Mouse (Mus musculus) forebrain, embryonic 11.5 days (tissue): ENCODE results near the gene Opn4. TPM values are rescaled to one million over a fixed set of nuclear protein-coding genes. Genes with fewer than 3 reads are reported as not detected.

Source experiments
- ATAC-seq: fragments of 200-750 bp; cut with Nextera tagmentation; replicated peaks from 2 replicates; pipeline ENCODE4 v1.8.0; 2017; ENCODE audit warnings: moderate TSS enrichment; ENCODE audit not compliant: low FRiP score
- DNase-seq: peaks from one replicate; pipeline ENCODE4 v3.0.0-alpha.2; 2017; ENCODE audit warnings: low spot score
- H3K27ac ChIP-seq: fragments of 300-500 bp; sonication (generic); 2 replicates; pipeline ENCODE4 v1.5.1; 2014; ENCODE audit warnings: low read depth, low read length
- H3K27me3 ChIP-seq: fragments of 300-500 bp; sonication (generic); 2 replicates; pipeline ENCODE4 v1.6.1; 2014; ENCODE audit warnings: mild to moderate bottlenecking, low read length, mixed read lengths; ENCODE audit not compliant: control insufficient read depth, insufficient read depth
- H3K36me3 ChIP-seq: fragments of 300-500 bp; sonication (generic); 2 replicates; pipeline ENCODE4 v1.6.1; 2014; ENCODE audit warnings: mild to moderate bottlenecking, low read length, moderate library complexity, mixed read lengths; ENCODE audit not compliant: control insufficient read depth, insufficient read depth
- H3K4me1 ChIP-seq: fragments of 300-500 bp; sonication (generic); replicated peaks from 2 replicates; pipeline ENCODE4 v1.6.1; 2014; ENCODE audit warnings: low read length, mixed read lengths; ENCODE audit not compliant: control insufficient read depth, insufficient read depth
- H3K4me2 ChIP-seq: fragments of 300-500 bp; sonication (generic); 2 replicates; pipeline ENCODE4 v1.6.1; 2014; ENCODE audit warnings: low read depth, mild to moderate bottlenecking, low read length, moderate library complexity, mixed read lengths; ENCODE audit not compliant: severe bottlenecking
- H3K4me3 ChIP-seq: fragments of 300-500 bp; sonication (generic); 2 replicates; pipeline ENCODE4 v1.5.1; 2014; ENCODE audit warnings: low read depth, low read length
- H3K9ac ChIP-seq: fragments of 300-500 bp; sonication (generic); 2 replicates; pipeline ENCODE4 v1.6.1; 2014; ENCODE audit warnings: low read length
- H3K9me3 ChIP-seq: fragments of 300-500 bp; sonication (generic); 2 replicates; pipeline ENCODE4 v1.6.1; 2016; ENCODE audit warnings: low read length, mixed read lengths; ENCODE audit not compliant: control insufficient read depth
- WGBS: fragments of 180-500 bp; shearing (Covaris S2); extraction: QIAGEN DNeasy Blood & Tissue Kit; methylation state at CpG from one replicate; pipeline ENCODE4 v1.1.7; 2014; 5-methylcytosine and 5-hydroxymethylcytosine counted together
- polyA plus RNA-seq: library from polyadenylated mRNA; unstranded; fragments of >200 nt; fragmentation: Nextera tagmentation; extraction: Ambion mirVana; gene quantifications from 2 replicates; pipeline ENCODE4 v1.2.1, GENCODE M21; 2014

Gene Opn4
- polyA plus RNA-seq, 1 experiment from 2014 or later = 0.12 TPM

DNA sequence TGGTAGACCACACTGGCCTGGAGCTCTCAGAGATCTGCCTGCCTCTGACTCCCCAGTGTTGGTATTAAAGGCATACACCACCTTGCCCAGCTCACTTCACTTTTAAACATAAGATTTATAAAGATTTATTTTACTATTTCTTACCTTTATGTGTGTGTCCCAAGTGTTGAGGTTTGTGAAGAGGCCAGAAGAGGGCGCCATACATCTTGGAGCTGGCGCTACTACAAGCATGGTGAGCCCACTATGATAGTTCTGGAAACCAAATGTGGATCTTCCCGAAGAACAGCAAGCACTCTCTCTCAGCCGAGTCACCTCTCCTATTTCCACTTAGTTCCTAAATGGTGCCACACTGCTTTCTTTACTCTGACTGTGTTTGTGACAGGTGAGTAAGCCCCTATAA is 12.3 kb upstream of the Opn4 start:
- Histone ChIP-seq H3K9ac (no peak overlapping the region), H3K4me1 (peaks cover 3% of the 10 kb centered on the region), H3K4me2 (no peak overlapping the region), H3K9me3 (no peaks in the 10 kb centered on the region), H3K27ac (no peak overlapping the region), H3K4me3 (no peak overlapping the region), H3K27me3 (peaks cover 11% of the 10 kb centered on the region; the same call in 1 of the 2 replicates), H3K36me3 (no peaks in the 10 kb centered on the region)
- no peak for ATAC-seq
- DNase-seq = no peak
- WGBS = 38% methylated on average over 4 of the region's 4 CpGs

DNA sequence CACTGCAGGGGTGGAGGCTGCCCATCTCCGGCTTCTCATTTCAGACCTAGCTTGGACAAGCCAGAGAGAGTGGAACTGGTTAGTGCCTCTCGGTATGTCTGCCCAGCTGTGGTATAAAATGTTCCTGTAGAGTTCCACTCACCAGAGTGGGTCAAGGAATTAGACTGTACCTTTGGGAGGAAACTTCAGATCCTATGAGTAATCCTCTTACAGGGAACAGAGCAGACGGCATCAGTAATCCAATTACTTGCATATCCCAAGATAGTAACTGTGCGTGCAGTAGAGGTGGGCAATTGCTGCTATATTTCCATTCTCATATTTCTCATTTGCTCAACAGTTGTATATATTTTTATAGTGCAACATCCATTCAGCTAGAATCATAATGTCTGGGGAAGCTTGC is 11.6 kb upstream of the Opn4 start:
- ATAC-seq = no peak
- 85% methylated on average over 4 of the region's 4 CpGs for WGBS

DNA sequence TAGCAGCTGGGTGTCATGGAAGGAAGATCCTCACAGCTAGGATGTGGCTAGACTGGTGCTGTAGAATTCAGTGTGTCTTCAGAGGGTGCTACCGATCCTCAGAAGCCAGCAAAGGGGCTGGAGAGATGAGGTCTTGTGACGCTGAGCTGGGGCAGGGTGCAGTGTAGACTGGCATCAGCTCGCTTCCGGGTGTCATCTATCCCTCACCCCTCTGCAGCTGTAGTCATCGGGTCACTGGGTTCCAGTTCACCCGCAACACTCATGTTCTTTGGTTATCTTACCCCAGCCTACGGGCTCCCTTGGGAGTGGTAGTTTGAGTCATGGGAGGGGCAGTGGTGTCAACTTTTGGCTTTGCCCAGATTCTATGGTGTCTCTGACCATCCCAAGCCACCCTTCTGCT is 2.0 kb upstream of the Opn4 start:
- DNase-seq = no peak
- H3K4me1 ChIP-seq = 0 out of 2 replicates have a peak, but pooled peaks cover 2% of the 10 kb centered on the region

More for the DNA sequence above, 11.6 kb upstream of the Opn4 start:
- H3K4me1 ChIP-seq = peaks cover 3% of the 10 kb centered on the region
- H3K36me3 ChIP-seq = no peaks in the 10 kb centered on the region
- DNase-seq = no peak
- no peak overlapping the region for H3K9ac ChIP-seq
- no peak overlapping the region for H3K27ac ChIP-seq
- H3K9me3 ChIP-seq = no peaks in the 10 kb centered on the region
- no peak overlapping the region for H3K4me2 ChIP-seq
- peaks cover 11% of the 10 kb centered on the region; the same call in 1 of the 2 replicates for H3K27me3 ChIP-seq
- H3K4me3 ChIP-seq = no peak overlapping the region

DNA sequence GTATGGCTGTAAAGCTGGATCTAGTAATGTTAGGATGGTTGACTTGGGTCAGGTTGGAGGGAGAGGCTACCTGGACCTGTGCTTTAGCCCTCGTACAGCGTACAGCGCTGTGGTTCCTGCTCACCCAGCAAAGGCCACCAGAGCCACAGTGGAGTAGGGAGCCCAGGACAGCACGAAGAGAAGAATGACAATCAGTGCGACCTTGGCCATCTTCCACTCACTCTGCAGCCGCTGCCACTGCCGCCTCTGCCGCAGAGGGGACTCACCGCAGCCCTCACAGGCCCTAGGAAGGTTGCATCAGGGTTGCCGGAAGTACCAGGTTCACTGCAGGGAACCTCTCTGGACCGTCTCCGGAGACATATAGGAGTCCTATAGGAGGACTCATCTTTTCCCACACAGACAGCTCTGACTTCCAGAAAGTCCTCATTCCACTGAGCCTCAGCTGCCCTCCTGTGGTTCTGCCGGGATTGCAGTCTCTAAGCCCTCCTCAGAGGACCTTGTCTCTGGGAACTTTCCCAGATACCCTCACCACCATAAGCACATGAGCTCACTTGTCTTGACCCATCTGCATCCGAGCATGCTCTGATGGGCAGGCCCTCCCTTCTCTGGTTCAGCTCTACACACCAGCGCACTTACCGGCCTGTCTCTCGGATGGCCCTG is 4.2 kb downstream of the Opn4 start:
- H3K27ac ChIP-seq = no peak overlapping the region
- ATAC-seq = no peak
- no peaks in the 10 kb centered on the region for H3K27me3 ChIP-seq
- WGBS = 84% methylated on average over 17 of the region's 17 CpGs
- 0 out of 2 replicates have a peak, but pooled peaks cover 2% of the 10 kb centered on the region for H3K4me1 ChIP-seq
- H3K9me3 ChIP-seq = no peaks in the 10 kb centered on the region
- no peak overlapping the region for H3K4me3 ChIP-seq
- H3K9ac ChIP-seq = no peak overlapping the region
- no peak for DNase-seq
- no peaks in the 10 kb centered on the region for H3K36me3 ChIP-seq
- no peak overlapping the region for H3K4me2 ChIP-seq

More for the DNA sequence above, 2.0 kb upstream of the Opn4 start:
- H3K27ac ChIP-seq = no peak overlapping the region
- no peak overlapping the region for H3K4me2 ChIP-seq
- H3K4me3 ChIP-seq = no peak overlapping the region
- WGBS = 91% methylated on average over 7 of the region's 7 CpGs
- no peaks in the 10 kb centered on the region for H3K9me3 ChIP-seq
- ATAC-seq = no peak
- H3K27me3 ChIP-seq = no peaks in the 10 kb centered on the region
- no peak overlapping the region for H3K9ac ChIP-seq
- no peaks in the 10 kb centered on the region for H3K36me3 ChIP-seq

DNA sequence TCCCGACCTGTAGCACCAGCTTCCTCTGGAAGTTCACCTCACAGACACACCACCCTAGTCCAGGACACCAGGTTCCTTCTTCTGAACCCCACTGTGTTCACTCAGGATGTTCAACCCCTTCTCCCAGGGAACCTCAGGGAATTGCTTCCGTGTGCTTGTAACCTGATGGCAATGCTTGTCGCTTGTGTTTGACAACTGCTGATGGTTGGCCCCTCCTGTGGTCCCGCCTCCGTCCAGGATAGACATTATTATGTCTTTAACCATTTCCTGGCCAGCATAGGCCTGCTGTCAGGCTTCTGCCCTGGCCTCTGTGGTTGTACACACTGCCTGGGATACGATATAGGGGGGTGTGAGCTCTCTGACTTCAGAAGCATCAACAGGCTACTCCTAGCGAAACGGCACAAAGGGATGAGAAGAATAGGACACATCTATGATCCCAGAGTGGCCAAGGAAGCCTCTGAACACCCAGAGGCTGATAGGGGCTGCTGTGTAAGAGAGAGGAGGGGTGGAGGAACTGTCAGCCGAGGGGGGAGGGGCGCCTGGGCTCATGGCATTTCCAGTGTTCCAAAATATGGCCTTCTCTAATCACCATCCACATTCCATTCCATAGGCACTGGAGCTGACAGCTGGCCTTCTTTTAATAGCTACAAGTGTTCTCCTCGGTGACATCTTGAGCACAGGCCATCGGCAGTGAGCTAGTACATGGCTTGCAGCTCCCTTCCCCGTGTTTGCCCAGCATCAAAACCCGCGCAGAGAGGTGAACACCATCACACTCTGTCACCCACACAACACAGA is 8.0 kb downstream of the Opn4 start:
- Histone ChIP-seq H3K36me3 (no peaks in the 10 kb centered on the region), H3K27me3 (no peaks in the 10 kb centered on the region), H3K27ac (no peak overlapping the region), H3K4me3 (no peak overlapping the region), H3K4me2 (no peak overlapping the region), H3K4me1 (no peaks in the 10 kb centered on the region), H3K9ac (no peak overlapping the region), H3K9me3 (no peaks in the 10 kb centered on the region)
- 79% methylated on average over 15 of the region's 15 CpGs for WGBS
- DNase-seq (no peak), ATAC-seq (no peak)

DNA sequence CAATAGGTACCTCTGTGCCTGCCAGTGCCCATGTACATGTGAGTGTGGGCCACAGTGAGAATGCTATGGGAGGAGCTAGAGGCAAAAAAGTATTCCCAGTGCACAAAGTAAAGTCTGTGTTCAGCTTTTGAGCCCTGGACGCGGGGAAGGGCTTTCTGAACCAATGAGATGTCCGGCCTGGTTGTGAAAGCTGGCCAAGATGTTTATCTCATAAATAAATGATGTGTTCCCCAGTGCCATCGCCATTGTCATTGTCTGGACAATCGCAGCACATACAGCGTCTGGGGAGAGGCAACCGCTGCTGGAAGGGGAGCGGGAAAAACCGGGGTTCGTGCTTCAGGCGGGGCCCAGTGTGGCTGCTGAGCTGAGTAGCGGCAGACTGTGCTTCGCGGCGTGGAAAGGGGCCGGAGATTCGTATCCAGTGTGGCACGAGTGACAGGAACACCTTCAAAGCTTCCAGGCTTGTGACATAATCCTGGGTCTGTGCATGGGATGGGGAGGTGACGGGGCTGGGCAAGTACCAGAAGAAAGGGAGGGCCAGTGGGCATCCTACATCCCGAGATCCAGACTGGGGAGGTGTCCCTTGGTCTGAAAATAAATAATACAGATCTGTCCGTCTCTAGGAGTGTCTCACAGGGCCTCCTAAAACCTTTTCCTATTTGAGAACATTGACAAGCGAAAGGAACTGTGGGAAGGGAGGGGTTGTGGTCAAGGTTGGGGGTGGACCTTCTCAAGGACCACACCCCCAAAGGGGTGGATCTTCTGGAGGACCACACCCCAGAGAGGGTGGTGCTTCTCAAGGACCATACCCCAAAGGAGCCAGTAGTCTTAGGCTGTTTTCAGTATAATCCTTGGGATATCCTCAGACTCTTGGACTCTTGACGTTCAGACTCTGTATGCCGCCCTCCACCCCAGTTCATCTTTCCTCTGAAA is 8.9 kb downstream of the Opn4 start:
- H3K4me3 ChIP-seq = no peak overlapping the region
- H3K27me3 ChIP-seq = no peaks in the 10 kb centered on the region
- H3K36me3 ChIP-seq = no peaks in the 10 kb centered on the region
- H3K4me2 ChIP-seq = no peak overlapping the region
- H3K4me1 ChIP-seq = no peaks in the 10 kb centered on the region
- H3K9ac ChIP-seq = no peak overlapping the region
- no peak overlapping the region for H3K27ac ChIP-seq
- 63% methylated on average over 24 of the region's 24 CpGs for WGBS
- no peak; the same call in 1 of the 2 replicates for ATAC-seq
- H3K9me3 ChIP-seq = no peaks in the 10 kb centered on the region
- no peak for DNase-seq

DNA sequence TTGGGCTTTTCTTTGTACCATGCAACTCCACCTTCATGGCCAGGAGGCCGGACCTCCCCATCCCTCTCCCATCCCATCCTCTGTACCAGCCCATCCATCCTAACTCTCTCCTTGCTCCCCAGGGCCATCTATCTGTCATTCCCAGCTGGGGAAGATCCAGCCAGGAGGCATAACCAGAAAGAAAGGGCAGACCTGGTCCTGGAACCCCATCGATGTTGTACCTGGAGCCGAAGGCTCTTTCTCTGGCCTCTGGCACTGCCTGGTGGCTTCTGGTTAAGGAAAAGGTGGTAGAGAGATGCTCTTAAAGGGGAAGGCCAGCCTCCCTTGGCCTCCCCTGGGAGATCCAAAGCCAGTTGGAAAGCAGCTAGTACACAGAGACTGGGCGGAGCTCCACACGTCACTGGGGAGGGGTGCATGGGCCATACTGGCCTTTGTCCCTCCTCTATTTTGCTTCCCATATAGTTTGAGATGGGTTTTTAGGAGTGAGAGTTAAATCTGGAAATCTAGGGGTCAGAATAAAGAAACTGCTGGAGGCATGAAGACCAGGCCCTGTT is 9.8 kb downstream of the Opn4 start:
- ATAC-seq (no peak), DNase-seq (no peak)
- Histone ChIP-seq H3K9me3 (no peaks in the 10 kb centered on the region), H3K4me1 (no peaks in the 10 kb centered on the region), H3K4me2 (no peak overlapping the region), H3K36me3 (no peaks in the 10 kb centered on the region), H3K27ac (no peak overlapping the region), H3K4me3 (no peak overlapping the region), H3K9ac (no peak overlapping the region), H3K27me3 (no peaks in the 10 kb centered on the region)
- 86% methylated on average over 5 of the region's 5 CpGs for WGBS

DNA sequence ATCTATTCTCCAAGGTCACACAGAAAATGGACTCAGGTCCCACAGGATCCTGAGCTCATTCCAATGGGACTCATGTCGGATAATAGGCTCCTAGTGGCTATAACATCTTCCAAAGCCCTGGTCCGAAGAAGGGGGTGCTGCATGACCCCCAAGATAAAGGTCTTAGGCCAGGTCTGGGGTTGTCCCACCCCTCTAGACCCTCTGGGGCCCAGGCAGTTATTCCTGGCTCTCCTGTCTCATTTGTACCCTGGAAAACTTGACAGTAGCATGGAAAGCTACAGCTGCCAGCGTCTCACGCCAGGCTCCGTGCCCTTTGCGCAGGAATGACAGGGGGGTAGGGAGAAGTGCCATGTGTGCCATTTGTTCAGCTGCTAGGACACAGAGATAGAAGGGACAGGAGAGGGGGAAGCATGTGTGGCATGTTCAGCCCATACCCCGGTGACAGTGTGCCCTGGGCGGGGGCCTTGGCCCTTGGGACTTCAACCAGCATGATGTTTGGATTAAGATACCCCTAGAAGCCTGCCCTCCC is 10.7 kb downstream of the Opn4 start:
- no peak overlapping the region for H3K9ac ChIP-seq
- no peak overlapping the region for H3K4me2 ChIP-seq
- WGBS = 95% methylated on average over 8 of the region's 8 CpGs
- no peaks in the 10 kb centered on the region for H3K4me1 ChIP-seq
- no peak for ATAC-seq
- no peaks in the 10 kb centered on the region for H3K36me3 ChIP-seq
- no peaks in the 10 kb centered on the region for H3K27me3 ChIP-seq
- H3K9me3 ChIP-seq = no peaks in the 10 kb centered on the region
- H3K27ac ChIP-seq = no peak overlapping the region
- H3K4me3 ChIP-seq = no peak overlapping the region
- no peak for DNase-seq
